Mouse (Mus musculus) hindbrain, postnatal 0 days (tissue): ENCODE measurements around the gene Lhx1. TPM values are rescaled to one million over a fixed set of nuclear protein-coding genes. Genes with fewer than 3 reads are reported as not detected.

Source experiments
- ATAC-seq: fragments of 200-750 bp; cut with Nextera tagmentation; 2 replicates; pipeline ENCODE4 v1.8.0; 2017; ENCODE audit warnings: mild to moderate bottlenecking, moderate TSS enrichment, moderate library complexity
- DNase-seq: peaks from one replicate; pipeline ENCODE4 v3.0.0-alpha.2; 2015; ENCODE audit warnings: low spot score
- H3K27ac ChIP-seq: fragments of 300-500 bp; sonication (generic); 2 replicates; pipeline ENCODE4 v1.5.1; 2014; ENCODE audit warnings: mild to moderate bottlenecking
- H3K27me3 ChIP-seq: fragments of 300-500 bp; sonication (generic); 2 replicates; pipeline ENCODE4 v1.6.1; 2014; ENCODE audit warnings: low read length, mixed read lengths; ENCODE audit not compliant: insufficient read depth
- H3K36me3 ChIP-seq: fragments of 300-500 bp; sonication (generic); 2 replicates; pipeline ENCODE4 v1.6.1; 2014; ENCODE audit warnings: low read length, mixed read lengths; ENCODE audit not compliant: insufficient read depth
- H3K4me1 ChIP-seq: fragments of 300-500 bp; sonication (generic); 2 replicates; pipeline ENCODE4 v1.6.1; 2014; ENCODE audit warnings: antibody characterized with exemption, low read length, mixed read lengths; ENCODE audit not compliant: insufficient read depth
- H3K4me2 ChIP-seq: fragments of 300-500 bp; sonication (generic); 2 replicates; pipeline ENCODE4 v1.6.1; 2014; ENCODE audit warnings: low read depth, mild to moderate bottlenecking, low read length, moderate library complexity, mixed read lengths
- H3K4me3 ChIP-seq: fragments of 300-500 bp; sonication (generic); 2 replicates; pipeline ENCODE4 v1.5.1; 2014; ENCODE audit warnings: low read length
- H3K9ac ChIP-seq: fragments of 300-500 bp; sonication (generic); replicated peaks from 2 replicates; pipeline ENCODE4 v1.6.1; 2014; ENCODE audit warnings: mild to moderate bottlenecking, low read length, moderate library complexity, mixed read lengths
- H3K9me3 ChIP-seq: fragments of 300-500 bp; sonication (generic); 2 replicates; pipeline ENCODE4 v1.6.1; 2016; ENCODE audit warnings: low read length, mixed read lengths
- CTCF ChIP-seq: IDR thresholded peaks from 2 replicates; pipeline ENCODE4 v1.5.1; 2016; ENCODE audit warnings: antibody characterized with exemption, control low read depth, low read depth
- WGBS: fragments of 180-500 bp; shearing (Covaris S2); extraction: QIAGEN DNeasy Blood & Tissue Kit; methylation state at CpG from one replicate; pipeline ENCODE4 v1.1.7; 2014; 5-methylcytosine and 5-hydroxymethylcytosine counted together
- polyA plus RNA-seq: library from polyadenylated mRNA; unstranded; fragments of >200 nt; fragmentation: Nextera tagmentation; extraction: Ambion mirVana; gene quantifications from 2 replicates; pipeline ENCODE4 v1.2.1, GENCODE M21; 2015
- total RNA-seq: library from RNA; depleted of rRNA; stranded (reverse); fragments of >200 nt; gene quantifications from 2 replicates; pipeline ENCODE4 v1.2.3, GENCODE M21; 2014

The Lhx1 gene
- total and polyA plus RNA-seq, 2 experiments from 2014 or later = 28.9 to 52.0 TPM

- Histone ChIP-seq H3K4me3 (peak overlapping the region; percentile 56), H3K27me3 (peaks cover 20% of the 10 kb centered on the region; the same call in 1 of the 2 replicates)
- 2% methylated on average over 29 of the region's 29 CpGs for WGBS
These were observed 1.9 kb upstream of the Lhx1 start for GRCm38 (mm10) chr11:84526976-84527860.

GRCm38 (mm10) chr11:84526451-84526850 is 1.1 kb upstream of the Lhx1 start:
- Histone ChIP-seq H3K4me2 (peak overlapping the region; percentile 68), H3K9ac (peak overlapping the region; percentile 69), H3K4me1 (peaks cover 11% of the 10 kb centered on the region; the same call in 1 of the 2 replicates), H3K27ac (peak overlapping the region; percentile 77; the same call in 1 of the 2 replicates), H3K36me3 (no peaks in the 10 kb centered on the region), H3K9me3 (no peaks in the 10 kb centered on the region), H3K27me3 (peaks cover 24% of the 10 kb centered on the region; the same call in 1 of the 2 replicates), H3K4me3 (peak overlapping the region; percentile 56)
- TF ChIP-seq CTCF = no peak
- no peak for DNase-seq
- no peak for ATAC-seq
- 2% methylated on average over 10 of the region's 10 CpGs for WGBS

More at GRCm38 (mm10) chr11:84526976-84527860, 1.9 kb upstream of the Lhx1 start:
- DNase-seq = no peak
- no peaks in the 10 kb centered on the region for H3K9me3 ChIP-seq
- peak overlapping the region; percentile 69 for H3K9ac ChIP-seq
- no peaks in the 10 kb centered on the region for H3K36me3 ChIP-seq
- H3K4me1 ChIP-seq = peaks cover 11% of the 10 kb centered on the region; the same call in 1 of the 2 replicates
- ATAC-seq = no peak
- peak overlapping the region; percentile 68 for H3K4me2 ChIP-seq
- TF ChIP-seq CTCF = no peak
- H3K27ac ChIP-seq = peak overlapping the region; percentile 77

- WGBS = under 1% methylated on average over 48 of the region's 48 CpGs
- peak overlapping the region; percentile 68 for H3K4me2 ChIP-seq
- H3K4me3 ChIP-seq = peak overlapping the region; percentile 56
- DNase-seq = peak; percentile 67
- no peaks in the 10 kb centered on the region for H3K9me3 ChIP-seq
- H3K27ac ChIP-seq = peak overlapping the region; percentile 77
- peak; percentile 39 for TF ChIP-seq CTCF
- peak overlapping the region; percentile 69 for H3K9ac ChIP-seq
- H3K4me1 ChIP-seq = peaks cover 4% of the 10 kb centered on the region; the same call in 1 of the 2 replicates
- no peaks in the 10 kb centered on the region for H3K36me3 ChIP-seq
- no peak for ATAC-seq
- H3K27me3 ChIP-seq = peaks cover 25% of the 10 kb centered on the region
These were observed 644 bp downstream of the Lhx1 start for GRCm38 (mm10) chr11:84524511-84525270.

GRCm38 (mm10) chr11:84523841-84524510 is 1.4 kb downstream of the Lhx1 start:
- Histone ChIP-seq H3K4me2 (peak overlapping the region; percentile 68), H3K27ac (peak overlapping the region; percentile 77), H3K27me3 (peaks cover 25% of the 10 kb centered on the region), H3K36me3 (no peaks in the 10 kb centered on the region), H3K4me3 (peak overlapping the region; percentile 56), H3K4me1 (peaks cover 4% of the 10 kb centered on the region; the same call in 1 of the 2 replicates), H3K9ac (peak overlapping the region; percentile 69), H3K9me3 (no peaks in the 10 kb centered on the region)
- ATAC-seq (no peak), DNase-seq (no peak)
- WGBS = 1% methylated on average over 35 of the region's 35 CpGs
- TF ChIP-seq CTCF = no peak

- peaks cover 4% of the 10 kb centered on the region; the same call in 1 of the 2 replicates for H3K4me1 ChIP-seq
- peak overlapping the region; percentile 77 for H3K27ac ChIP-seq
- H3K27me3 ChIP-seq = peaks cover 27% of the 10 kb centered on the region
- DNase-seq (no peak), ATAC-seq (no peak)
- peak overlapping the region; percentile 56 for H3K4me3 ChIP-seq
- no peaks in the 10 kb centered on the region for H3K9me3 ChIP-seq
- H3K36me3 ChIP-seq = no peaks in the 10 kb centered on the region
- H3K9ac ChIP-seq = peak overlapping the region; percentile 69
- TF ChIP-seq CTCF = no peak
- WGBS = 2% methylated on average over 16 of the region's 16 CpGs
- H3K4me2 ChIP-seq = peak overlapping the region; percentile 68
These were observed 2.0 kb downstream of the Lhx1 start for GRCm38 (mm10) chr11:84523321-84523831.
